Mouse (Mus musculus) kidney, embryonic 16.5 days (tissue): ENCODE data around the gene Ggt1. TPM values are rescaled to one million over a fixed set of nuclear protein-coding genes. Genes with fewer than 3 reads are reported as not detected.
"Not testable (repeated sequence)": the region's sequence is repeated elsewhere in the genome, so short reads cannot be mapped to it uniquely, and the experiment has no call there.

Source experiments
- ATAC-seq: fragments of 200-750 bp; cut with Nextera tagmentation; 2 replicates; pipeline ENCODE4 v1.8.0; 2017; ENCODE audit warnings: moderate TSS enrichment; ENCODE audit not compliant: low FRiP score, low TSS enrichment
- H3K27ac ChIP-seq: fragments of 300-500 bp; sonication (generic); 2 replicates; pipeline ENCODE4 v1.5.1; 2014; ENCODE audit warnings: low read length
- H3K27me3 ChIP-seq: fragments of 300-500 bp; sonication (generic); 2 replicates; pipeline ENCODE4 v1.6.1; 2014; ENCODE audit warnings: low read length, control low read depth, mixed read lengths; ENCODE audit not compliant: insufficient read depth
- H3K36me3 ChIP-seq: fragments of 300-500 bp; sonication (generic); 2 replicates; pipeline ENCODE4 v1.6.1; 2014; ENCODE audit warnings: low read length, control low read depth, mixed read lengths; ENCODE audit not compliant: insufficient read depth
- H3K4me1 ChIP-seq: fragments of 300-500 bp; sonication (generic); 2 replicates; pipeline ENCODE4 v1.6.1; 2014; ENCODE audit warnings: low read length, control low read depth, mixed read lengths; ENCODE audit not compliant: insufficient read depth
- H3K4me2 ChIP-seq: fragments of 300-500 bp; sonication (generic); replicated peaks from 2 replicates; pipeline ENCODE4 v1.6.1; 2014; ENCODE audit warnings: low read depth, low read length
- H3K4me3 ChIP-seq: fragments of 300-500 bp; sonication (generic); 2 replicates; pipeline ENCODE4 v1.5.1; 2014; ENCODE audit warnings: mild to moderate bottlenecking, low read length
- H3K9ac ChIP-seq: fragments of 300-500 bp; sonication (generic); replicated peaks from 2 replicates; pipeline ENCODE4 v1.6.1; 2014; ENCODE audit warnings: low read length
- H3K9me3 ChIP-seq: fragments of 300-500 bp; sonication (generic); 2 replicates; pipeline ENCODE4 v1.6.1; 2016; ENCODE audit warnings: low read length, control low read depth
- WGBS: fragments of 180-500 bp; shearing (Covaris S2); extraction: QIAGEN DNeasy Blood & Tissue Kit; methylation state at CpG from one replicate; pipeline ENCODE4 v1.1.7; 2014; 5-methylcytosine and 5-hydroxymethylcytosine counted together
- polyA plus RNA-seq: library from polyadenylated mRNA; unstranded; fragments of >200 nt; fragmentation: Nextera tagmentation; extraction: Ambion mirVana; gene quantifications from 2 replicates; pipeline ENCODE4 v1.2.1, GENCODE M21; 2015

Gene Ggt1
- polyA plus RNA-seq, 1 experiment from 2014 or later: 292 TPM

GRCm38 (mm10) chr10:75566765-75567164, 5.4 kb downstream of the Ggt1 start:
- 83% methylated on average over 2 of the region's 2 CpGs for WGBS

GRCm38 (mm10) chr10:75568029-75568428, 6.6 kb downstream of the Ggt1 start:
- Histone ChIP-seq H3K27ac (peak overlapping the region; percentile 67), H3K9ac (peak overlapping the region; percentile 58; the same call in 1 of the 2 replicates), H3K27me3 (no peaks in the 10 kb centered on the region), H3K4me2 (peak overlapping the region; percentile 45), H3K36me3 (no peaks in the 10 kb centered on the region), H3K9me3 (no peaks in the 10 kb centered on the region), H3K4me3 (peak overlapping the region; percentile 45), H3K4me1 (peaks cover 25% of the 10 kb centered on the region)
- ATAC-seq: no peak
- WGBS: 27% methylated on average over 5 of the region's 5 CpGs

More at GRCm38 (mm10) chr10:75566765-75567164, 5.4 kb downstream of the Ggt1 start:
- Histone ChIP-seq H3K4me2 (0 out of 2 replicates have a peak overlapping the region, but pooled peaks have one; percentile 28), H3K4me1 (peaks cover 24% of the 10 kb centered on the region), H3K27ac (peak overlapping the region; percentile 89)
- not testable (repeated sequence) for H3K9ac ChIP-seq, H3K27me3 ChIP-seq, H3K36me3 ChIP-seq, H3K4me3 ChIP-seq, ATAC-seq, H3K9me3 ChIP-seq

- peaks cover 26% of the 10 kb centered on the region for H3K4me1 ChIP-seq
- H3K27me3 ChIP-seq: no peaks in the 10 kb centered on the region
- H3K4me2 ChIP-seq: peak overlapping the region; percentile 45
- H3K36me3 ChIP-seq: no peaks in the 10 kb centered on the region
- peak overlapping the region; percentile 67 for H3K27ac ChIP-seq
- H3K4me3 ChIP-seq: peak overlapping the region; percentile 45
- 4% methylated on average over 11 of the region's 11 CpGs for WGBS
- peak; percentile 43 for ATAC-seq
- peak overlapping the region; percentile 58 for H3K9ac ChIP-seq
- H3K9me3 ChIP-seq: no peaks in the 10 kb centered on the region
Measured at GRCm38 (mm10) chr10:75568441-75568840, 7.0 kb downstream of the Ggt1 start.

GRCm38 (mm10) chr10:75568851-75569250, 7.4 kb downstream of the Ggt1 start:
- WGBS: 18% methylated on average over 4 of the region's 4 CpGs
- H3K4me3 ChIP-seq: peak overlapping the region; percentile 45

GRCm38 (mm10) chr10:75570981-75571657, 9.7 kb downstream of the Ggt1 start:
- H3K4me3 ChIP-seq: no peak overlapping the region
- H3K27ac ChIP-seq: peak overlapping the region; percentile 31
- no peaks in the 10 kb centered on the region for H3K27me3 ChIP-seq
- no peaks in the 10 kb centered on the region for H3K36me3 ChIP-seq
- no peak; the same call in 1 of the 2 replicates for ATAC-seq
- H3K4me2 ChIP-seq: peak overlapping the region; percentile 45
- H3K9ac ChIP-seq: 0 out of 2 replicates have a peak overlapping the region, but pooled peaks have one; percentile 13
- H3K9me3 ChIP-seq: no peaks in the 10 kb centered on the region
- 27% methylated on average over 10 of the region's 10 CpGs for WGBS
- H3K4me1 ChIP-seq: peaks cover 26% of the 10 kb centered on the region

More at GRCm38 (mm10) chr10:75568851-75569250, 7.4 kb downstream of the Ggt1 start:
- H3K9ac ChIP-seq: peak overlapping the region; percentile 58
- H3K36me3 ChIP-seq: no peaks in the 10 kb centered on the region
- peak overlapping the region; percentile 45 for H3K4me2 ChIP-seq
- H3K27me3 ChIP-seq: no peaks in the 10 kb centered on the region
- peak overlapping the region; percentile 67; the same call in 1 of the 2 replicates for H3K27ac ChIP-seq
- H3K9me3 ChIP-seq: no peaks in the 10 kb centered on the region
- ATAC-seq: no peak
- peaks cover 30% of the 10 kb centered on the region for H3K4me1 ChIP-seq

GRCm38 (mm10) chr10:75571937-75572336, 10.5 kb downstream of the Ggt1 start:
- Histone ChIP-seq H3K27me3 (no peaks in the 10 kb centered on the region), H3K9ac (no peak overlapping the region), H3K4me1 (peaks cover 26% of the 10 kb centered on the region), H3K4me2 (peak overlapping the region; percentile 19), H3K27ac (peak overlapping the region; percentile 31; the same call in 1 of the 2 replicates), H3K9me3 (no peaks in the 10 kb centered on the region), H3K4me3 (no peak overlapping the region; the same call in 1 of the 2 replicates), H3K36me3 (no peaks in the 10 kb centered on the region)
- ATAC-seq: no peak
- WGBS: 53% methylated on average over 9 of the region's 9 CpGs

- H3K27me3 ChIP-seq: no peaks in the 10 kb centered on the region
- H3K4me3 ChIP-seq: no peak overlapping the region
- H3K4me2 ChIP-seq: no peak overlapping the region; the same call in 1 of the 2 replicates
- H3K9ac ChIP-seq: no peak overlapping the region
- peak; percentile 80 for ATAC-seq
- no peaks in the 10 kb centered on the region for H3K36me3 ChIP-seq
- WGBS: 35% methylated on average over 10 of the region's 10 CpGs
- H3K27ac ChIP-seq: peak overlapping the region; percentile 76
- H3K4me1 ChIP-seq: peaks cover 20% of the 10 kb centered on the region
- H3K9me3 ChIP-seq: no peaks in the 10 kb centered on the region
Measured at GRCm38 (mm10) chr10:75573181-75573580, 11.8 kb downstream of the Ggt1 start.

- Histone ChIP-seq H3K36me3 (no peaks in the 10 kb centered on the region), H3K9me3 (no peaks in the 10 kb centered on the region), H3K9ac (no peak overlapping the region), H3K4me2 (no peak overlapping the region), H3K27me3 (no peaks in the 10 kb centered on the region), H3K27ac (peak overlapping the region; percentile 76), H3K4me1 (peaks cover 14% of the 10 kb centered on the region; the same call in 1 of the 2 replicates), H3K4me3 (no peak overlapping the region)
- 88% methylated on average over 9 of the region's 9 CpGs for WGBS
- ATAC-seq: peak; percentile 28; the same call in 1 of the 2 replicates
Measured at GRCm38 (mm10) chr10:75573965-75574364, 12.6 kb downstream of the Ggt1 start.

- WGBS: 81% methylated on average over 6 of the region's 6 CpGs
- ATAC-seq: no peak
- no peak overlapping the region for H3K9ac ChIP-seq
- H3K4me3 ChIP-seq: no peak overlapping the region
- no peaks in the 10 kb centered on the region for H3K27me3 ChIP-seq
- H3K4me1 ChIP-seq: no peaks in the 10 kb centered on the region
- no peak overlapping the region for H3K4me2 ChIP-seq
- H3K36me3 ChIP-seq: no peaks in the 10 kb centered on the region
- no peaks in the 10 kb centered on the region for H3K9me3 ChIP-seq
- H3K27ac ChIP-seq: no peak overlapping the region
Measured at GRCm38 (mm10) chr10:75579129-75579528, 17.7 kb downstream of the Ggt1 start.
